Comparison of ENCODE assay signal across 8 mouse cellular contexts in genomic region chr12:36156637-36157303, GRCm38 (mm10). TPM values are rescaled to one million over a fixed set of nuclear protein-coding genes. Genes with fewer than 3 reads are reported as not detected.
A peak's percentile ranks its signal among the peaks of the same experiment; 100 is the strongest.
DNase-seq lines count a peak whose midpoint lies in the region; ATAC-seq lines count a peak whose summit lies in the region.

TSS of gene Ankmy2 (plus strand) at chr12:36157114.

- peaks cover 26% of the 10 kb centered on the region for H3K4me1 ChIP-seq in hindbrain, embryonic 15.5 days (replicated peaks)

- H3K79me2 ChIP-seq in macrophage (ENCODE audit: inconsistent target) = peaks cover 37% of the 10 kb centered on the region

- H3K36me3 ChIP-seq in hindbrain, embryonic 15.5 days = no peaks in the 10 kb centered on the region
- H3K36me3 ChIP-seq in macrophage (ENCODE audit: inconsistent target) = no peaks in the 10 kb centered on the region

- DNase-seq in T-cell, adult 2 months (ENCODE audit: low spot score) = peak; percentile 90
- DNase-seq in cerebellum, postnatal 36 days = peak; percentile 82 to 90
- peak; percentile 88 to 91 for DNase-seq in frontal cortex, postnatal 36 days (ENCODE audit: low spot score in 2 of 2)
- peak; percentile 84 for DNase-seq in left cerebral cortex, adult 11 months (ENCODE audit: low spot score)
- peak; percentile 93 for DNase-seq in right cerebral cortex, adult 18-20 months
- DNase-seq in urinary bladder, postnatal 10 days (ENCODE audit: low spot score) = peak; percentile 68

- H3K4me3 ChIP-seq in hindbrain, embryonic 15.5 days = peak within 1 kb of the TSS; percentile 95
- H3K4me3 ChIP-seq in macrophage (ENCODE audit: inconsistent target) = peak within 1 kb of the TSS; percentile 95

- peak; percentile 97 for ATAC-seq in hindbrain, embryonic 15.5 days (ENCODE audit: low FRiP score, low read depth)

- H3K4me2 ChIP-seq in hindbrain, embryonic 15.5 days = peak within 1 kb of the TSS; percentile 68

- H3K9me3 ChIP-seq in hindbrain, embryonic 15.5 days = no peaks in the 10 kb centered on the region

- no peaks in the 10 kb centered on the region for H3K27me3 ChIP-seq in hindbrain, embryonic 15.5 days

- H3K9ac ChIP-seq in hindbrain, embryonic 15.5 days = peak within 1 kb of the TSS; percentile 96

- under 1% methylated on average over 42 of the region's 42 CpGs for WGBS in hindbrain, embryonic 15.5 days
- WGBS in macrophage (ENCODE audit: missing documents) = 2% methylated on average over 37 of the region's 42 CpGs

- peak within 1 kb of the TSS; percentile 96 for H3K27ac ChIP-seq in hindbrain, embryonic 15.5 days (replicated peaks)
- H3K27ac ChIP-seq in macrophage = peak within 1 kb of the TSS; percentile 86

RNA-seq across cellular contexts. Expression of gene Ankmy2, which starts in this region (rescaled TPM):
- polyA plus RNA-seq in hindbrain, embryonic 15.5 days (2015; fragmentation: Nextera tagmentation; extraction: Ambion mirVana) = 67.7 and 75.4 TPM in 2 replicates
- 10 to 100 TPM in 19 of 26 experiments, 1 to 10 TPM in 7; 2.6 to 39.6 (median 20.7) TPM for total RNA-seq in macrophage (2018; cell fraction: chromatin; rRNA removed)
- 10 to 100 TPM in 19 of 26 experiments, 1 to 10 TPM in 7; 4.0 to 16.6 (median 13.3) TPM for total RNA-seq in macrophage (2018; cell fraction: cytosol; rRNA removed)
- 10 to 100 TPM in 15 of 26 experiments, 1 to 10 TPM in 11; 3.3 to 35.6 (median 11.2) TPM for total RNA-seq in macrophage (2018; cell fraction: nucleus; rRNA removed)
- polyA plus RNA-seq in macrophage (2018) = 10.6 to 18.2 TPM (median 16.7 TPM) in 3 replicates

Comparison
In these comparisons a context has a peak if more than half of its experiments do, and no peak if none do; other contexts are left out.
1. Peak in every context shown above with its lines: DNase-seq, ATAC-seq, H3K4me3 ChIP-seq and H3K27ac ChIP-seq.